Mouse (Mus musculus) CD4-positive naive resting alpha-beta T cell, adult 57 days (primary cell): ENCODE measurements around the gene Mbip. TPM values are rescaled to one million over a fixed set of nuclear protein-coding genes. Genes with fewer than 3 reads are reported as not detected.

Experiments
- total RNA-seq: library from RNA; stranded (reverse); gene quantifications from one replicate; pipeline ENCODE4 v1.2.4, GENCODE M21; 2023

Gene Mbip
- 37.0 TPM for total RNA-seq

GRCm38 (mm10) chr12:56345367-56346089 lies at the start of gene Mbip:
Gene Mbip (minus strand): TSS chr12:56345894.

Other genes starting within 250 kb of the Mbip start
- not detected for gene Nkx2-1, start 191.0 kb upstream of the Mbip start, total RNA-seq